Mouse (Mus musculus) left cerebral cortex, postnatal 25 days (tissue): ENCODE results near the gene Thap7. TPM values are rescaled to one million over a fixed set of nuclear protein-coding genes. Genes with fewer than 3 reads are reported as not detected.
"Not testable (repeated sequence)": the region's sequence is repeated elsewhere in the genome, so short reads cannot be mapped to it uniquely, and the experiment has no call there.

Experiments
- DNase-seq, 2 experiments: peaks; one replicate each; pipeline ENCODE4 v3.0.0; 2022; ENCODE audit warnings: low spot score in 2 of 2, mixed read lengths in 1 of 2
- intact Hi-C: fragments of 180-260 bp; cut with DNase I; formaldehyde crosslinking; loops from one replicate; pipeline ENCODE4 v1.15.1; 2025
- total RNA-seq, 2 experiments: library from RNA; stranded (reverse); gene quantifications; 2 replicates each; pipeline ENCODE4 v1.2.3; 2021

Gene Thap7
- total RNA-seq, 2 experiments from 2014 or later: 43.7 to 45.4 TPM

DNA sequence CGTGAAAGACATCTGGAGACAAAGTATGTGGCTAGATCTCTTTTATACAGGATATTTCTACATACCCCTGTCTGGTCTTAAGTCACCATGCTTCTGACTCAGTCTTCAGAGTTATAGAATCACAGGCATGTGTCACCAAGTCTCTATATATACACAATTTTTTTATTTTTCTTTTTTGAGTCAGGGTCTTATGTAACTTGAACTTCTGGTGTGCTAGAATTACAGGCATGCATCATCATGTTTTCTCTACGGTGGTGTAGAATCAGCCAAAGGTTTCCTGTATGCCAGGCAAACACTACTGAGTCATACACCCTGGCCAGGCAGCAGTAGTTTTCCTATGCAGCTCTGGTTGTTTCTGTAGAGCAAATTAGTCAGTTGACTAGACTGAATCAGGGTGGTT lies 11.7 kb upstream of the Thap7 start:
- intact Hi-C loops: no loop called here
- DNase-seq: peak in 1 of 2 experiments; percentile 77

DNA sequence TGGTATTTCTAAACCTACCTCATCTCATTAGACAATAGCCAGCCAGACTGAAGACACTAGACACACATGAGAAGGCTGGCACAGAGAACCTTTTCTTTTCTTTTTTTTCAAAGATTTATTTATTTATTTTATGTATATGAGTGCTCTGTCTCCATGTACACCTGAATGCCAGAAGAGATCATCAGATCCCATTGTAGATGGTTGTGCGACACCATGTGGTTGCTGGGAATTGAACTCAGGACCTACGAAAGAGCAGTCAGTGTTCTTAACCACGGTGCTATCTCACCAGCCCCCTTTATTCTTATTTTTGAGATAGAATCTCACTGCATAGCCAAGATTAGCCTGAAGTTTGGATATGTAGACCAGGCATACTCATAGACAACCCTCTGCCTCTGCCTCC lies 5.6 kb upstream of the Thap7 start:
- DNase-seq: no peak
- intact Hi-C loops: no loop called here

- intact Hi-C loops: loop anchor here (5.0 kb wide), 1 partner anchor 126 kb away; the partner anchor contains the start of genes Pi4ka and Snap29
- no peak for DNase-seq
Observed at GRCm38 (mm10) chr16:17532676-17533329, 1.9 kb upstream of the Thap7 start.

DNA sequence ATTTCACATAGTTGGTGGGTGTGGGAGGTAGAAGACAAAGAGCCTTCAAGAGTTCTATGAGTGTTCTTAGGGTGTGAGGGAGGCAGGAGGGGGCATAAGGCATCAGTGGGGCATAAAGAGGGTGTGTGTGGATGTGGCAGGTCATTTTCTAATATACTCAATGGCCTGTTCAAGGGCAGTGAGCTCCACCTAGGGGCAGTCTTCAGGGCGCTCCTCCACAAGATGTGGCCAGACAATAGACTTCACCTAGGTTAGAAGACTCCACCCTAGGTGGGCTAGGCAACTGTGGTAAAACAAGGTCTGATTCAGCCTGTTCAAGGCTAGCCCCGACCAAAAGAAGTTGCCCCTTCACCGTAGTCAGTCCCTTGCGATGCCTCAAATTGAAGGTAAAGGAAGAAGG lies 1.3 kb upstream of the Thap7 start:
- DNase-seq: no peak
- intact Hi-C loops: loop anchor here (5.0 kb wide), 1 partner anchor 125 kb away; the partner anchor contains the start of genes Pi4ka and Snap29

DNA sequence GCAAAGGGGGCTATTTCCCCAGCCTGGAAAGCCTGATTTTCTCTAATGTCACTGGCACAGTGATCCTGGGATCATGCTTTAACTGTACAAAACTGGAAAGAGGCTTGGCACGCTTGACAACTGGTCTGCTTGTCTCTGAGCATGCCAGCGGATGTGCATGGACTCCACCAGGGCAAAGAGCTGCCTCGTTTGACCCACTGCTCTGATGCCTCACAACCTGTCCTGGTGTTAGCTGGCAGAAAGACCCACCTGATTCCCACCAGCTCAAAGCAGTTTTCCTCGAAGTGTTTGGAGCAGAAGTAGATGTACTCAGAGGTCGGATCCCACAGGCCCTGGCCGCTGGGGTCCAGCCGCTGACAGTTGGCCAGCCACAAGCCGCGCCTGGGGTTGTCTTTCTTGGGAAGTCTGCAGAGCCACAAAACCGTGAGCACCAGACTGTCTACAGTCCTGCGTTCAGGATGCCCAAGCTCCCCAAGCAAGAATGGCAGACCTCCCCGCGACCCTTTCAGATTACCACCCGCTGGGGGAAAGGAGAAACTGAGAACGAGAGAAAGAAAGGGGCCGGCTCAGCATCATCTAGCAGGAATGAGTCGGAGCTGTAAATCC lies 852 bp downstream of the Thap7 start:
- no peak for DNase-seq
- intact Hi-C loops: loop anchor here (5.0 kb wide), 1 partner anchor 123 kb away; the partner anchor contains the start of genes Pi4ka and Snap29

DNA sequence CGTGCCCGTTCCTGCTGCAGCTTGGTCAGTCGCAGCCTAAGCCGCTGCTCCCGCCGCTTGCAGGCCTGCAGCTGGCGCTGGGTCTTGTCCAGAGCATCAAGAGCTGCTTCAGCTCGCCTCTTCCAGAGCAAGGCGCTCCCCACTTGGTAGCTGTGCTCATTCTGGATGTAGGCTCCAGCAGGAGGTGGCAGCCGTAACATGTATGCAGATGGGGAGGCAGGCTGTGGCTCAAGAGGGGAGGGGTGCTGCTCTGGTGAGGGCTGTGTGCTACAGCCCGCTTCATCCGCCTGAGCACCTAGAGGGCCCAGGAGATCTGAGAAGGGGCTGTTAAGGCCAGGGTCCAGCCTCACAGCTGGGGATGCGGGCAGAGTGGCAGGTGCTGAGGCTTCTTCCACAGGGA lies 2.7 kb downstream of the Thap7 start:
- intact Hi-C loops: no loop called here
- DNase-seq: no peak

- intact Hi-C loops: no loop called here
- no peak for DNase-seq
Observed at GRCm38 (mm10) chr16:17527606-17528005, 3.3 kb downstream of the Thap7 start.

DNA sequence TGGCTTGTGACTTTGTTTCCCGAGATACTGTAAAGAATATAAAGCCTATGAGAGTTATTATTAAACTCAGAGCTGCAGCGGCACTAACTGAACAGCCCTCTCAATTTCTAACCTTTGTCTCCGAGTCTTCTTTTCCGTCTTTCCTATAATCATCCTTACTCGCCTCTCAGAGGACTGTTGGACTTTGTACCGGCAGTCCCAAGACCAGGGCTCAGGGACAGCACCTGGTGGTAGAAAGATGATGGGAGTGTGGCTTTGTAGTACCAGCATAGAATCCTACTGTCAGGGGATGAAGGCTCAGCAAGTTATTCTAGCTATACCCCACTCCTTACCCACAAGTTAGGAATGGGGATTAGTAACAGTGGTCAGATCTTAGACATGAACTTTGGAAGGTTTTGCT lies 4.7 kb downstream of the Thap7 start:
- intact Hi-C loops: no loop called here
- no peak for DNase-seq

GRCm38 (mm10) chr16:17525524-17525923 lies 5.4 kb downstream of the Thap7 start:
- intact Hi-C loops: no loop called here
- DNase-seq: no peak

GRCm38 (mm10) chr16:17524156-17524555 lies 6.8 kb downstream of the Thap7 start:
- DNase-seq: no peak
- intact Hi-C loops: no loop called here

GRCm38 (mm10) chr16:17518910-17519309 lies 12.0 kb downstream of the Thap7 start:
- intact Hi-C loops: no loop called here
- no peak for DNase-seq

DNA sequence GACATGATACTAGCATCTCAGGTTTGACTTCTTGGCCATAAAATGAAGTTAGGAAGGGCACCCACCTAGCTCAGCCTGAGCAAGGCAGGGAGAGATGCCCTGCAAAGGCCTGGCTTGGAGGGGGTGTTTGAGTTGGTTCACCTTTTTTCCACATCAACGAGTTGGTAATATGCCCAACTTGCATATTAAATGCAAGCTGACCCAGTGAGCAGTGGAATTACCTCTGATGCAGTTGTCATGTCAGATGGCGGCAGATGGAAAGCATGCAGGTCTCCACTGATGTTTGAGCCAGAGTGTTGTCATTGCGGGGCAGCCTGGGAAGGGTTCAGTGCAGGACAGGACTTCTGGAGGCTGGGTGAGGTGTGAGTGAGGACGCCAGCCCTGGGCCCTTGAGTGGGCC lies 19.5 kb downstream of the Thap7 start:
- no peak for DNase-seq
- intact Hi-C loops: no loop called here

DNA sequence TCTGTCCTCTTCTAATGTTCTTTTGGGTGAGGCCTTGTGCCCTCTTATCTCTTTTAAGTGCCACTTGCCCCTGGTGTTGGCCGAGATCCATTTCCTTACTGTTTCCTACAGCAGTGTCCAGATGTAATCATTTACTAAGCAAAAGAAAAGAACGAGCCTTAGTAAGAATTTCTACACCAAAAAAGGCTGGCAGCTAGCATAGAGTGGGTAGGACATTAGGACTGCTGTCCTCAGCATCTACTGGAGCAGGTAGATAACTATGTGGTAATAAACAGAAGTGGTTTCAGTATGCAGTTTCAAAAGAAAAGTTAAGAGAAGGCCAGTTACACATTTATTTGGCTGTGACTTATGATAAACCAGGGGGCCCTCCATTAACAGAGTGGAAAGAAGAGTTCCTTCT lies 20.2 kb downstream of the Thap7 start:
- DNase-seq: no peak
- intact Hi-C loops: no loop called here

- intact Hi-C loops: no loop called here
- DNase-seq: no peak
Observed at GRCm38 (mm10) chr16:17510143-17510542, 20.8 kb downstream of the Thap7 start.

- no peak for DNase-seq
- intact Hi-C loops: loop anchor here (1.0 to 2.0 kb wide), 2 partner anchors 20 to 22 kb away; partner anchors contain the start of genes Aifm3 and Thap7
Observed at GRCm38 (mm10) chr16:17509240-17509597, 21.7 kb downstream of the Thap7 start.

DNA sequence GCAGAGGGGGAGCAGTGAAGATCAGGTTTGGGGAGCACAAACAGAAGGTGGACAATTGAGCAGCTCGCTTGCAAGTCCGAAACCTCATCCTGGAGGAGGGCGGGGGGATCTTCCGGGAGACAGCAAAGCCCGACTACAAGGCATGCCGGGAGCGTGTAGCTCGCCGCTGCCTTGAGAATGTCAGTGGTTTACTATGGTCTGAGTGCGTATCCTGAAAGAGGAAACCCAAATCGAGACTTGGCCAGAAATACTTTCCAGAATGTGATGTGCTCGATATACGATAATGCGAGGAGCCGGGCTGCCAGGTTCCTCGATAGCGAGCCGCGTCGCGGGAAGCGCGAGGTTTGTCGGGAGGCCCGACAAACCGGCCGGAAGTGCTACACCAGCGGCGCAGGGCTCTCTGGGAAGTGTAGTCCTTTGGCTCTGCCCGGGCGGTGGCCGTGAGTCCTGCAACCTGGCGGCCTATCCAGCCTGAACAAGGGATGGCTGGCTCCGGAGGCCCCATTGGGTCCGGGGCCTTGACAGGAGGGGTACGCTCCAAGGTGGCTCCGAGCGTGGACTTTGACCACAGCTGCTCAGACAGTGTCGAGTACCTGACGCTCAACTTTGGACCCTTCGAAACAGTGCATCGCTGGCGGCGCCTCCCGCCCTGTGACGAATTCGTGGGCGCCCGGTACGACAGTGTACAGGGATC lies 22.2 kb downstream of the Thap7 start, which contains the start of gene Lztr1:
Lztr1 (plus strand) TSS at position 143 of the 694 bp plus-strand sequence.
- intact Hi-C loops: loop anchor here (1.0 to 2.0 kb wide), 2 partner anchors 20 to 23 kb away; partner anchors contain the start of genes Aifm3 and Thap7
- peak; percentile 93 to 95 for DNase-seq

DNA sequence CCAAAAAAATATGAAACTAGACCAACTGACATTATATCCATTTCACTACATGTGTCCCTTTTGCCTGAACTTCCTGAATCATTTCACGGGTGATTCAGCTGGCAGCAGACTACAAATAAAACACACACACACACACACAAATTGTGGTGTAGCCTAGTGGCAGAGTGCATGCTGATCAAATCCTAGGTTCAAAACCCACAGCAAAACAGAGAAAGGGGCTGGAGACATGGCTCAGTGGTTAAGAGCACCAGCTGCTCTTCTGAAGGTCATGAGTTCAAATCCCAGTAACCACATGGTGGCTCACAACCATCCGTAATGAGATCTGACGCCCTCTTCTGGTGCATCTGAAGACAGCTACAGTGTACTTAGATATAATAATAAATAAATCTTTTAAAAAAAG lies 22.9 kb downstream of the Thap7 start:
- intact Hi-C loops: loop anchor here (2.0 kb wide), 1 partner anchor 19 kb away; the partner anchor contains the start of gene Aifm3
- DNase-seq: not testable (repeated sequence)

- no peak for DNase-seq
- intact Hi-C loops: no loop called here
Observed at GRCm38 (mm10) chr16:17507018-17507552, 23.9 kb downstream of the Thap7 start.

DNA sequence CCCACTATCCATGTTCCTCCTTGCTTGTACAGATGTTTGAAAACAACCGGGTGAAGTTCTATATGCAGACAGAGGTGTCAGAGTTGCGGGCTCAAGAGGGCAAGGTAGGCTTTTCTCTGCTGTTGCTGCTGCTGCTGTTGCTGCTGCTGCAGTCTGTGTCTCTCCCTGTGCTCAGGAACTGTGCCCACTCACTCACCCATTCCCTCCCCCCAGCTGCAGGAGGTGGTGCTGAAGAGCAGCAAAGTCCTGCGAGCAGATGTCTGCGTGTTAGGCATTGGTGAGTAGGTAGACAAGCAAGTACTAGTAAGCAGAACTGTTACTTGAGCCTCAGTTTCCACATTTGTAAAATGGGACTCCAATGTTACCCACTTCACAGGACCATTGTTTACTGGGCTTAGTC lies 28.3 kb downstream of the Thap7 start:
- intact Hi-C loops: no loop called here

DNA sequence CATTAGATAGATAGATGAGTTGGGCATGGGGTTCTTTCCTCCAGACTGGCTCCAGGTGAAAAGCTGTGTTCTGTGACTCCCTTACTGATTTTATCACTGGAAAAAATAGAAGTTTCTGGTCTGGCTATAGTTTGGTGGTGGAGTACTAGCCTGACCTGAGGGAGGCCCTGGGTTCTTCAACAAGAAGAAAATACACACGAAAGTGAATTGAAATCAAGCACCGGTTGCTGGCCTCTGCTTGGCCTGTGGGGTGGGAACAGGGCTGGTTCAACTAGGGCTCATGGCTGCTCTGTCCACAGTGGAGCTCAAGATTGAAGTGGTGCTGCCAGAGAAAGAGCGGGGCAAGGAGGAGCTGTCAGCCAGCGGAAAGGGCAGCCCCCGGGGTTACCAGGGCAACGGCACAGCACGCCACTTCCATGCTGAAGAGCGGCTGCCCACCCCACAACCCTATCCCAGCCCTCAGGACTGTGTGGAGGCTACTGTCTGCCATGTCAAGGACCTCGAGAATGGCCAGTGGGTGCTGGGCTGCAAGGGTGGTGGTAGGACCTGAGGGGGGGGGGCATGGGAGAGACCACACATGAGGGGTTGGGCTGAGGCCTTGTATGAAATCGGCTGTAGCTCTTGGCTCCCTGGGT lies 31.6 kb downstream of the Thap7 start:
- intact Hi-C loops: no loop called here
- no peak for DNase-seq

More for the DNA sequence above, 28.3 kb downstream of the Thap7 start:
- peak in 1 of 2 experiments; percentile 44 for DNase-seq
